Mouse (Mus musculus) spleen, adult 18-20 months (tissue): ENCODE results near the gene Azin2.

Source experiments
- DNase-seq, 2 experiments: peaks; one replicate each; pipeline ENCODE4 v3.0.0; 2022; ENCODE audit warnings: mixed read lengths in 2 of 2

Azin2 gene

DNA sequence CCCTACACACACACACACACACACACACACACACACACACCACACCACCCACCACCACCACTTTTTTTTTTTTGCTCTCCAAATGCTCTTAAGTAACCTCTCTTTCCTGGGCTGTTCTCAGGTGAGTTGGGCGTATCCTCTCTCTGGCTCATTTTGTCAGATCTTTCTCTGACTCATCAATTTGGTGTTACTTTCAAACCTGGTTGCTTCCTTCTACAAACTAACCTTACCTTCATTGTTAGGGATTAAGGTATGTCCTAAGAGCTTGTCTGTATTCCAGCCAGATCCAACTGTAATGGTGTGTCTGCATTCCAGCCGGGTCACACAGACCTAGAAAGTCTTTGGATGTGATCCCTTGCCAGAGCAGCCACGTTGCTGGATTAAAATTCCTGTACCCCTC lies 15.0 kb upstream of the Azin2 start:
- no peak for DNase-seq

DNA sequence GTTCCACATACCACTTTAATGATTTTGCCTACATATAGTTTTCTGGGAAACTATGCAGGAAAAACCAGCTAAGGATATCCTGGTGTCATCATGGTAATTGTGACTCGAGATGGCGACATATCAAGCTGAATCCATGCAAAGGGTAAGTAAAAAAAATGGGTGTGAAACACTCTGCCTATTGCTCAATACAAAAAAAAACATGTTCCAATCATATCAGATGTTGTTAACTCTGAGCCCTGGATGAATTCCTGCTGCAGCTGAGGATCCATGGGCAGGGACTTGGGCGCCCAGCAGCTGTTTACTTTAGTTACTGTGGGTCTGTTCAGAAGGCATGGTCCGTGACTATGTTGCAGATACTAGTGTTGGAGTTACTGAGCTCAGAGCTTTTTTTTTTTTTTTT lies 14.3 kb upstream of the Azin2 start:
- no peak for DNase-seq

DNA sequence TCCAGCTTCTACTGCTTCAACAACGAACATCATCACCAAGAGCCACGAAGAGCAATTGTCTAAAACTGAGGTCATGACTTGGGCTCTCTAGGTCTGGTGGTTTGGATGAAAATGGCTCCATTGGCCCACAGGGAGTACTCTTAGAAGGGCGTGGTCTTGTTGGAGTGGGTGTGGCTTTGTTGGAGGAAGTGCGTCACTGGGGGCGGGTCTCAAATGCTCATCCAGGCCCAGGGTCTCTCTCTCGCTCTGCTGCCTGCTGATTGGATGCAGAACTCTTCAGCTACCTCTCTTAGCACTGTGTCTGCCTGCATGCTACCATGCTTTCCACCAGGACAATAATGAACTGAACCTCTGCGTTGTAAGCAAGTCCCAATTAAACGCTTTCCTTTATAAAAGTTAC lies 12.4 kb upstream of the Azin2 start:
- DNase-seq = no peak

DNA sequence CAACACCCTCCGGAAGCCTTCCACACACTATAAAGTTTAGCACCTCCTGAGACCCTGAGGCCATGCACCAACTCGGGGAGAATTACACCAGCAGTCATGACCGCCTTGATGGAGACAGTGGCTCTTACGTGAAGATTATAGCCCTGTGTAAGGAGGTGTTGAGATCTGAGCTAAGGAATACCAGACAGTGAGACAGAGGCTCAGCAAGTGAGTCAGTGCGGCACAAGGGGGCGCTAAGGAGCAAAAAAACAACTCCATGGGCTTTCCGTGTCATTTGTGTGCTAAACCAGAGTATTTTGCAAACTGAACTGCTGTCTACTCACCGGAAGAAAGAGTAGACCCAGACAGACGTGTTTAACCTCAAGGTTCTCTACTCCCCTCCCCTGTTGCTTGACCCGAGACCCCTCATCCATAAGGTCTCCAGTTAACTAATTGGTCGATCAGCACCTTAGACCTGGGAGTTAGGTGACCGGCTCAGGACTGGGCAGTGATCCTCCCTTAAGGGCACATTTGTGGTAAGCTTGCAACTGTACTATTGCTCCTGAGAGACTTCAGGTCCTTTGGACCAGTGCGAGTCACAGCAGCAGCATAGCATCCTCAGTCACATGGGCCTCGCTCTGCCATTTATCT lies 8.9 kb upstream of the Azin2 start:
- peak; percentile 57 to 84 for DNase-seq

DNA sequence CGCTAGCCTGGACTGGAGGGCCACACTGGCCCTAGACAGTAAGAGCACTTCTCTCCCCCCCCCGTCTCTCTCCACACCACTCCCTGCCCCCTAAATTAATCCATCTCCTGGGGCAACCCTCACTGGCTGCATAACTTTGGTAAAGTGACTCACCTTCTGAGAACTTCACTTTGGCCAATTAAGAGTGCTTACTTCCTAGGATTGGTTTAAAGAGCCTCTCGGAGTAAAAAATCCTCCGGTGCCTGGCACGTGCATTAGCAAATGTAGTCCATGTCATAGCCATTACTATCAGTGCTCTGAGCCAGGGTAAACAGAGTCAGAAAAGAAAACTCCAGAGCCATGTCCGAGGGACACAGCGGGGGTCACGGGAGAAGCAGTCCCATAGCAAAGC lies 8.2 kb upstream of the Azin2 start:
- no peak for DNase-seq

DNA sequence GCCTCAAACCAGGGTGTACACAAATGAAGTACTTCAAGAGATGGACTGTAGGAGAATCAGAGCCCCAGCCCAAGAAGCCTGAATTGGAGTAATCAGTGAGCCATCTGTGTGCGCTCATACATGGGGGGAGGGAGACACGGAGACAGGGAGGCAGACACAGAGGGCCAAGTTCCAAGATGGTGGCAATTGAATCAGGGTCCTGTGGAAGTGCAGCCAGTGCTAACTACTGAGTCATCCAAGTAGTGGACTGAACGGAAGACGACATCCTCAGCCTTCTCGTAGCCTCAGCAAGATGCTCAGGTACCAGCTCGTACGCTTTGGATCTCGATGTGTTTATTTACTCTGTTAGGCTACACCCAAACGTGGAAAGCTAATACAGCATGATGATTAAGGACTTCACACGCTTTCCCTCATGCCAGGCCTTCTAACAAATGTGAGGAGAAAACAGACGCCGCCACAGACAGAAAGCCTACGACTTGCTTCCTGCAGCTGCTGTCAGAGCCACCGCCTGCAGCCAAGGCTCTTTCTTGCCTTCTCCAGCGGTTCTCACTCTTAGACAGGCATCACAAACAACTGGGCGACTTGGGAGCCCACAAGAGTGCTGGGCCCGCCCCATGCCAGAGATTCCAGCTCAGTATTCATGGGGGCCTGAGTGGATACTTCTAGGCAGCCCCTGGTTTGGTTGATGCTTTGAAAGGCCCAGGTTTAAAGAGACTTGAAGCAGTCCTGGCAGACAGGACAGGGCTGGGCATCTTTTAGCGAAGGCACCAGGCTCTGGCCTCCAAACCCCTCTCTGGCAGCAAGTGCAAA lies 7.6 kb upstream of the Azin2 start:
- DNase-seq = no peak

DNA sequence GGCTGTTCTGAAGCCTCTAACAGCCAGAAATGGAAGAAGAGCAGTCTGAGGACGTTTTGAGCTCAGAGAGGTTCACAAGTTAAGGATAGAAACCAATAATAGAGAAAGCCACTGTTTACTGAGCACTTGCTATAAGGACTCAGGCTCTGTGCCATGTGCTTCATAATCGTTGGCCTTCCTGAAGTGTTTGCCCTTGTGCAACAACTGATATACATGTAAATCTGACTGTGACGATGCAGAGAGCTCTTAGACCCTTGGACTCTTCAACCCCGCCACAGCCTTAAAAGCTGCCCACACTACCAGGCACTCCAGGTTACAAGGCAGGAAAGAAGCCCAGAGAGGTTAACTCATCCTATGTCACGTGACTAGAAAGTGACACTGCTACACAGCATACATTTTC lies 6.8 kb upstream of the Azin2 start:
- DNase-seq = no peak

DNA sequence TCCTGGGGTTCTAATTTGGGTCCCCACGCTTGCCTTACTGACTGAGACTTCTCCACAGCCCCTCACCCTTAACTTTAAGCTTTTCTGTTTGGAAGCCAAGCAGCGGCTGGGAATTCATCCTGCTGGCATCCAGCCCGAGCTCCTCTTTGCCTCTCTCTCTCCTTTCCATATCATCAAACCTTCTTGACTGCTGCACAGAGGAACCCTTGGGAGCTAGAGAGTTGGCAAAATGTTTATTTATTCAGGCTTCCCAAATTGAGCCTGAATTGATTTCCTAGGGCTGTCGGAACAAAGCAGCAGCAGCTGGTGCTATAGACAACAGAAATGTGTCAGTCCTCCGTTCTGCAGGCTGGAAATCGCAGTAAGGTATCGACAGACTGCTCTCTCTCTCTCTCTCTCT lies 4.5 kb upstream of the Azin2 start:
- DNase-seq = no peak

DNA sequence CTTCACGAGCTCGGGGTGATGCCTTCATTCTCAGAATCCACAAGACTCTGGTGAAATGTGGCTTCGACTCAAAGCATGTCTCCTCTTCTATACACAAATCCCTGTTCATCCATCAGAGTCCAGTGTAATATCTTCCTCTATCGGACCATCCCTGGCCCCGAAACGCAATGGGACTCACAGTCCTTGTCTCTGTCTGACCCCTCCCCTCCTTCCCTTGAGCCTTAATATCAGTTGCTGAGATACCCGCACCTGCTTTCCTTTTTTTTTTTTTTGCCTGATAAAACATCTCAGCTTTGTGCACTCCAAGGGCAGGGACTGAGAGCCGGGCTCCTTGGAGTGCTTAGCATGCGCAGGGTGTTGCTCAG lies 666 bp upstream of the Azin2 start:
- no peak for DNase-seq

DNA sequence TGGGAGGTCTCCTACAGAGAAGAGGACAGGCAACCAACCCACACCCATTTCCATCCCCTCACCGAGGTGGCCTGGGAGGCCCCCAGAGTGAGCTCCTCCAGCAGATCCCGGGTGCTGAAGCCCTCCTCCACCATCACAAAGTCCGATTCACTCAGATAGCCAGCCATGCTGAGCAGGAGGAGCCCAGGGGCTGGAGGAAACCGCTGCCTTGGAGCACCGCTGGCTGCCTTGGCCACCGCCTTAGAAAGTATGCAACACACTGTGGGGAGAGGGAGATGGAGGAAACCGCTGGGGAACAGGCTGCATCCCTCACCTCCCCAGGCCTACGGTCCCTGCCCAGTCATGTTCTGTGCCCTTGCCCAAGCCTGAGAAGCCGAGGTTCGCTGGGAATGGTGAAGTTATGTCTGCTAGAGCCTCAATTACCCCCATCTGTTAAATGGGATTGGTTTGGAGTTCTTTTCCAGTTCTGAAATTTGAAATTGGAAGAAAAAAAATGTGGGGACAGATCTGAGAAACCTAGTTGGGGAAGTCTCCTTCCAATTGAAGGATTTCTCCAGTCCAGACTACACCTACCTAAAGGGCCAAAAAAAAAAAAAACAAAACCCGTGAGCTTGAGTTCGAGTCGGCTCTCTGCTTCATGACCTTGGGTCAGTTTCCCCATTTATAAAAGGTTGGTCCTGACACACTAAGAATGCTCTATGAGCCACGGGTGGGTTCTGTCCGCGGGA lies 777 bp downstream of the Azin2 start:
- DNase-seq = no peak

DNA sequence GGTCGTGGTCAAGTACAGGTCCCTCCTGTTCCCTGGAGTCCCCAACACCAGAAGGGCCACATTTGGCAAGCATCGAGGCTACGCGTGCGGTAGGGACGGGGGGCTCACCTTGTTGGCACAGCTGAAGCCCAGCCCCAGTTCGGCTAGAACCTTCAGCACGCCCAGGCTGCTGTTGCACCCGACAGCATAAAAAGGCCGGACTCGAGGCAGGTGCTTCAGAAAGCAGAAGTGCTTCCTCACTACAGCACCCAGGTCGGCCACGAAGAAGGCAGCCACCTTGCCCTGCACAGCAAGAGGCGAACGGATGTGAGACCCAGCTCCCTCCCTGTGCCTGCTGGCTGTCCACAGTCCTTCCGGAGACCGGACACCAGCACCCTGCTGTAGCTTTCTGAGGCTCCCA lies 2.6 kb downstream of the Azin2 start:
- peak in 1 of 2 experiments; percentile 19 for DNase-seq

DNA sequence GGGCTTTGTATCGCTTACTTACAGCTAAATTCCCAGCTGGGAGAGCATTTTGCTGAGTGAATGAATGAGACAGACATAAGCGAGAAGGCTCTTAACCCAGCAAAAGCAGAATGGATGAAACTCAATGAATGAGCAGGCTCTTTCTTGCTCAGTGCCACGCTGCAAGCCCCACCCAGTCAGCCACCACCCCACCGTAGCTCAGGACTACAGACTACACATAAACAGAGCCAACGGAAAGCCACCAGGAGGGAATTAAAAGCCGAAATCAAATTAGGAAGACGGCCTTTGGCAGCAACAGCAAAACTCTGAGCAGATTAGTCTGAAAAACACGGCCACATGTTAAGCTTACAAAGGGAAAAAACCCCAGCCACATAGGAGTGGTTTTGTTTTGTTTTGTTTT lies 3.4 kb downstream of the Azin2 start:
- no peak for DNase-seq

DNA sequence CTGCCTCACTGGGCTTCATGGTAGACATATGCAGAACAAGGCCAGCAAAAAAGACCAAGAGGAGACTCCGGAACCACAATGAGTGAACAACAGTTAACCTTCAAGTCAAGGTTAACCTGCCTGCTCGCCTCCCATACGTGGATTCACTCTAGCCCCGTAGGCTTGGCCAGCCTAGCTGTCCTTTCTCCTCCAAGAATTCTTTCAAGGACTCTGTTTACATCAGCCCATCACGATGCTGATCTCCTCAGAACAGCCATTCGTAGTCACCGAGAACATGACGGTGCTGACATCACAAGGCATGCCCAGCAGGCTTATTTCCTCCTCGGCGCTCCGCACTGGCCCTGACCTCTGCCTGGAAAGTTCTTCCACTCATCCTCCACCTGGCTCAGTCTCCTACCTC lies 4.1 kb downstream of the Azin2 start:
- no peak for DNase-seq

DNA sequence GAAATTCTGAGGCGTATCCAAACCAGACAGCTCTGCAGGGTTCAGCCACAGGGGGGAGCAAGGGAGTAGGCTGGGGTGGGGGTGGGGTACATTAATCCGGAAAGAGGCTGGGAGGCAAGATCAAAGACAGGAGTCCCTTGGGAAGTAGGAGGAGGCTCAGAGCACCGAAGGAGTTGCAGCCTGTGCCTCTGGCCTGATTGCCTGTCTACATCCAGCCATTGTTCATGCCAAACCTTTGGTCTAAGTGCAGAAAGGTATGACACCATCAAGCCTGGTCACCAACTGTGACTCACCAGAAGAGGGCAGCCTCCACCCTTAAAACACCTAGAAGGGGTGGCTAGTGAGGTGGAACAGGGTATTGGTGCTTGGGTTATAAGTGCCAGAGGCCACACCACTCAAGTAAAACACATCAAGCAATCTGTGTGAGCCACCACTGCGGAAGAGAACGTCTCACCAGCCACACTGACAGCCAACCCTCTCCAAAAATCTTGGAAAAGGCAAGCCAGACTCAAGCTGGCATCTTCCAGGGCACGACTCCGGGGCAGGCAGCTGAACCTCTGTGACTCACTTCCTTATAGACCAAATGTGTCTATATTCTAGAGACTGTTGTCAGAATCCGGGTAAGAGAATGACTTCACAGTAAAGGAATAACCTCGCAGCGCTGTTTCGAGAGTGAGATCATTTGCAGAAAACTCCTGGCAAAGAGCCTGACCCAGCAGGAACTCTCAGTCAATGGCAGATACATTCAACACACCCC lies 4.9 kb downstream of the Azin2 start:
- no peak for DNase-seq

DNA sequence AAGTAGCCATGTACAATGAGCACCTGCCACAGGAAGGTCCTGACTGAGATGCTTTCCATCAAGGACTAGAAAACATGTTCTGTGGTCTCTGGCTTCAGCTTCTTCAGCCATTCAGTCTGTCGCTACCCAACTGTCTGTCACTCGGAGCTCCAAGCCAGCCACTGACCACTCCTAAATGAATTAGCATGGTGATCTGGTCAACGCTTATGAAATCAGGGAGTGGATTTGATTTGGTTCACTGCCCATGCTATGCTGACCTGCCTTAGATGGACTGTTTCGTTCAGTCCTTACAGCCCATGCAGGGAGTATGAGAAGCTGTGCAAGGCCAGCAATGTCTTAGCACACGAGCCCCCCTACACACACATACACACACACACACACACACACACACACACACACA lies 8.4 kb downstream of the Azin2 start:
- no peak for DNase-seq

DNA sequence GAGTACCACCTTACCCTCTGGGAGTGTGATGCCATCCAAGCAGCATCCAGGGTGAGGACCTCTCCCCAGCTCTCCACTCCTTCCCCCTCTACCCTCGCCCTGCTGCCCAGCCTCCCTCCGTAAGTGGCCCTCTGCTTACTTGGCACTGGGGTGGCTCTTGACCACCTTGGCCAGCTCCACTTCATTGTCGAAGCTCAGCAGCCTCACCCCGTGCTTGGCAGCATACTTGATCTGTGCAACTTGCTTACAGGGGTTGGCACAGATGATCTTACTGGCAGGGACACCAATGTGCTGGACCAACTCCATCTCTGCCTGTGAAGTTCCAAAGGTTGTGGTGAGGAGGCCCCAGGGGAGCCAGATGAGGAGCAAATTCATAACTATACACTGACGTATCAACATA lies 11.8 kb downstream of the Azin2 start:
- DNase-seq = no peak

DNA sequence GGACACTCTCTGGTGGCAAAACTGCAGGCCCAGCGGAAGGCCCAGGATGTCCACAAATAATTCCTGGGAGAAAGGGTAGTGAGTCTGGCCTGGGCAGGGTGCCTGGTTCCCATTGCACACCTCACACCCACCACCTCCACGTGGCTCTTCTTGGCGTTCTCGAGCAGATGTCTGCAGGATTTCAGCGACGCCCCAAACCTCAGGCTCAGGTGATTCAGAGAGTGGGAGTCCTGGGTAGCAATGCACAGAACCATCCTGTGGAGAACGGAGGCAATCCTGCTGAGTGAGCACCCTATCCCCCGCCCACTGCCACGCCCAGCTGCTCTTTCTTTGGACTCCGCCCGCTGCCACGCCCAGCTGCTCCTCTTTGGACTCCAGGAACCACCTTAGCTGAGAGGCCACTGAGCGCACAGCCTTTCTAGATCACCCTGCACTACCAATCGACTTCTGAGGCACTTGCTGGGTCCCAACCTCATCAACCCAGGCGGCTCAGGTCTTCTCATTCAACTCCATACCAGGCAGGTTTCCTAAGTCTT lies 12.7 kb downstream of the Azin2 start:
- no peak for DNase-seq

DNA sequence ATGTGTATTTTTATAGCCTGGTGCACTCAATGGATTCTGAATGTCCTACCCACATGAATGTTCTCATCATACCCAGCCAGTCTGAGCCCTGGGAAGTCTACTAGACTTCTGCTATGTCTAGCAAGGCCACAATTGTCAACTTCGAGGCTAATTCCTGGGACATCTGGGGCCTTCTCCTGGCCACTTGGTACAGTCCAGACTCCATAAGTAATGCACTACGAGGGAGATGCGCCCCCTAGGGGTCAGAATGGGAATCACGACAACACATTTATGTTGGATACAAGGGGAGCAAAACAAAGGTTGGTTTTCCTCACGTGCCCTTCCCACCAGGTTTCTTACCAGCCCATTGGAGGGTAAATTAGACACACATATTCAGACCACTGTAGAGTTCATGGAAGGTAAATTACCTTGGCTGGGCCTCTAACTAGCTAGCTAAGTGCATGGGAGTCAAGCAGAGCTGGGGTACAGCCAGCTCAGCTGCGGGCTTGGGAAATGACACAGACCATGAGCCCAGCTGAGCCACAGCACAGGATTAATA lies 14.0 kb downstream of the Azin2 start:
- peak in 1 of 2 experiments; percentile 52 for DNase-seq

DNA sequence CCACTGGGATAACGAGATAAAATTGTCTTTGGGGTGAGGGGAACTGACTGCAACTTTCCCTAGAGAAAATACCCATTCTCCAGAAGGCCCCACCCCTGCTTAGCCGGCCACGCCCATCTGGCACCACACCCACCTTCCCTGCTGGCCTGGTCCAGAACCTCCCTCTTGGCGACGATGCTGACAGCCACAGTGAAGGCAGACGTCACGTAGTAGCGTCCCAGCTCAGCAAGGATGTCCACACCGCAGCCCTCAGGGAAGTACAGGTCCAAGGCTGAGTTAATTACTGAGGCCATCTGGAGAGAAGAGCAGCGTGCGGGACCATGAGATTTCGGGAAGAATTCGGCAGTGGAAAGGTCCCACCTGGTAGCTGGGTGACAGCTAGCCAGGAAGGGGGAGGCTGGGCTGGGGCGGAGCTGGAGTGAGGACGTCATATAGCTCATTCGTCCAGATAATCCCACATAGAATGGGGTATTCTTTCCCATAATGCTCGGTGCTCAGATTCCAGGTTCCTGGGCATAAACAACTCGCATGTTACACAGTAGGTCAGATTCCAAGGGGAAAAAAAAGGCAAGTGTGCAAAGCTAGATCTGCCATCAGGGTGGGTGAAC lies 14.8 kb downstream of the Azin2 start:
- DNase-seq = no peak

DNA sequence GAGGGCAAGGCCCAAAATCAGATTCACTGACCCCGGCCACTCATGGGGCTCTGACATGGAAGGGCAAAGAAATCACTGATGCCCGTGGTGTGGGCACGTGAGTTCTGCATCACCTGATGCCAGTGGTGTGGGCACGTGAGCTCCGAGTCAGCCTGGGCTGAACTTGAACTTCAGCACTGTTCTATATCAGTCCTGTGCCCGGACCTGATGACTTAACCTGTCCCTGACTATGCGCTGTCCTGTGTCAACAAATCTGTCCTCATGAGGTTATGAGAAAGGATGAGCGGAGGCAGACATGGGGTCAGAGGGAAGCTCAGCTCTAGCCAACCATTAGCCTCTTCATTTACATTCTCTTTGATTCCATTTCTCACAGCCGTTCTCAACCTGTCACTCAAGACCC lies 15.5 kb downstream of the Azin2 start:
- DNase-seq = no peak

DNA sequence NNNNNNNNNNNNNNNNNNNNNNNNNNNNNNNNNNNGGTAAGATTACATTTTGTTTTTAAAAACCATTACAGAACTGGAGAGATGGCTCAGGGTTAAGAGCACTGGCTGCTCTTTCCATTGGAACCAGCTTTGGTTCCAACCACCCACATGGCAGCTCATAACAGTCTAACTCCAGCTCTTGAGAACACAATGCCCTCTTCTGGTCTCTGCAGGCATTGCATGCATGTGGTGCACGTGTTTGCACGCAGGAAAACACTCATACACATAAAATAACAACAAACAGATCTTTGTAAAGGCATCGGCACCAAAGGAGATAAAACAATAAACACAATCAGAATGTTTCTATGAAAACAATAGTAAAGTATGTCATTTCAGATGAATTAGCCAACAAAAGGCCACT lies 19.9 kb downstream of the Azin2 start:
- DNase-seq = no peak

DNA sequence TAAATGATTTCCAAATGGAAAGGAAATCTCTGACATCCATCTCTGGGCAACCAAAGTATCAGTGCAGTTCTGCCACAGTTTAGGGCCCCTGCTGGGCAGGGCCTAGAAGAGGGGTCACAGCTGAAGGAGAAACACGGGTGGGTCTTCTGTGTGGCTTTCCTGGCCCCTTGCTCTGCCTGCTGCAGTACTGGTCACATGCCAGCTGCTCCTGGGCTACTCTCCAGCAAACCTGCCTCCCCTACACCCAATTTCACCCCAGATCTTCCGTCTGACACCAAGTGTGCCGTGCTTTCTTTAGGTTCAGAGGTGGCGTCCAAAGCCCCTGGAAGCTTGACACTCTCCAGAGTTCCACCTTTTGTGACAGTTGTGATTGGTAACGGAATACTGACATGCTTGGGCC lies 26.6 kb downstream of the Azin2 start:
- no peak for DNase-seq
